In the genomic region with DNA sequence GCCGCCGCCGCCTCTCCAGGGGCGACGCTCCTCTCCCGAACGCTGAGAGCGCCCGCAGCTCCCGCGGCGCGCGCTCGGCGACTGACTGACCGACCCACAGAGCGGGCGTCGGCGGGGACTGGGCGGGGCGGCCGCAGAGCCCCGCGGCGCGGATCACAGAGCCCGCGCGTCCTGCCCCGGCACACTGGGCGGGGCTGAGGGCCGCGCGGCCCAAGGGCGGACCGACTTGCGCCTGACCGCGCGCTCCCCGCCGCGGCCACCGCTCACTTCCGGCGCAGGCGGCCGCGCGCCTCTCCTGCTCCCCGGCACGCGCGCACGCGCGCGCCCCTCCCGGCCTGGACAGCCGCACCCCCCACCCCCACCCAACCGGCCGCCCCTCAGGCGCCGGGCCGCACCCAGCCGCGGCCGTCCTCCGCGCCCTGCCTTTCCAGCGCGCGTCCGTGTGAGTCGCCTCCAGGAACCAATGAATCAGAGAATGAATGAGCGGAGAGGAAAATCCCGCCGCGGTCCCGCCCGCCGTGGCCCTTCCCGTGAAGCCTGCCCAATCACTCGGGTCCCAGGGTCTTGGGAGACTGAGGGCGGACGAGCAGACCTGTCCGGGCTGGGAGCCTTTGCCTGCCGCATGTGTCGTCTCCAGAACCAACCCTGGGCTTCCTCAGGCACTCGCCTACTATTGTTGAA, we compare ENCODE assay signal across 8 mouse cellular contexts. TPM values are rescaled to one million over a fixed set of nuclear protein-coding genes. Genes with fewer than 3 reads are reported as not detected.
A peak's percentile ranks its signal among the peaks of the same experiment; 100 is the strongest.
DNase-seq lines count a peak whose midpoint lies in the region; ATAC-seq and TF ChIP-seq lines count a peak whose summit lies in the region.

Raph1 (minus strand) TSS at position 474 of the 681 bp plus-strand sequence.

- ATAC-seq in Patski = peak; percentile 93
- peak; percentile 97 for ATAC-seq in hindbrain, embryonic 15.5 days (ENCODE audit: low FRiP score, low read depth)

- peak within 1 kb of the TSS; percentile 78 for H3K4me2 ChIP-seq in hindbrain, embryonic 15.5 days

- CTCF ChIA-PET in Patski (lab: Charles Lee) = no interaction called here

- H3K4me1 ChIP-seq in hindbrain, embryonic 15.5 days (replicated peaks) = peaks cover 17% of the 10 kb centered on the region

- POLR2A ChIA-PET in Patski (lab: Charles Lee) = interaction anchor here (1.1 kb wide), 1 partner anchor 16 kb away, joined by 3 read pairs; no protein-coding TSS in a partner anchor

- 0 out of 2 replicates have a peak, but pooled peaks cover under 1% of the 10 kb centered on the region for H3K9me3 ChIP-seq in hindbrain, embryonic 15.5 days

- 0% methylated on average over 47 of the region's 92 CpGs for WGBS in hindbrain, embryonic 15.5 days

- peak within 1 kb of the TSS; percentile 100 for H3K9ac ChIP-seq in hindbrain, embryonic 15.5 days

- DNase-seq in Patski (ENCODE audit: low read depth, low spot score) = no peak
- peak; percentile 86 to 92 for DNase-seq in cerebellum, postnatal 10 days
- DNase-seq in frontal cortex, postnatal 36 days (ENCODE audit: low spot score in 2 of 2) = peak; percentile 65 to 73
- DNase-seq in layer of hippocampus, postnatal 36 days = peak; percentile 67 to 73
- peak; percentile 89 for DNase-seq in lung, postnatal 25 days (ENCODE audit: low spot score)
- peak; percentile 95 for DNase-seq in retina, postnatal 1 day
- DNase-seq in urinary bladder, adult 18-20 months (ENCODE audit: low spot score in 2 of 2) = peak; percentile 67 to 87

- H3K27me3 ChIP-seq in Patski = no peaks in the 10 kb centered on the region
- no peaks in the 10 kb centered on the region for H3K27me3 ChIP-seq in hindbrain, embryonic 15.5 days

- TF ChIP-seq CTCF in Patski (IDR thresholded peaks at IDR 0.05) = no peak

- H3K4me3 ChIP-seq in hindbrain, embryonic 15.5 days = peak within 1 kb of the TSS; percentile 99

- in situ Hi-C loops in Patski (cut with MboI; ENCODE audit: low pct_unique_long_range_greater_than_20kb) = loop anchor here (25.0 kb wide), 1 partner anchor 296 kb away; no protein-coding TSS in a partner anchor

- H3K36me3 ChIP-seq in hindbrain, embryonic 15.5 days = no peaks in the 10 kb centered on the region

- peak within 1 kb of the TSS; percentile 99 for H3K27ac ChIP-seq in hindbrain, embryonic 15.5 days (replicated peaks)

RNA-seq across cellular contexts. Expression of gene Raph1, which starts in this region (rescaled TPM):
- 8.5 TPM for polyA plus RNA-seq in Patski (2021)
- polyA plus RNA-seq in hindbrain, embryonic 15.5 days (2015; fragmentation: Nextera tagmentation; extraction: Ambion mirVana) = 25.5 and 26.2 TPM in 2 replicates
- total RNA-seq in layer of hippocampus, postnatal 36 days (2021) = 10 to 100 TPM; 60.6 to 61.1 TPM
